Mouse (Mus musculus): Measurements from ENCODE around the gene Tmbim6. TPM values are rescaled to one million over a fixed set of nuclear protein-coding genes. Genes with fewer than 3 reads are reported as not detected.

Tmbim6 gene
- polyA plus RNA-seq, 1 experiment from 2014 or later: 225 TPM

GRCm38 (mm10) chr15:99397622-99398021 is 4.9 kb downstream of the Tmbim6 start:
- H3K9me3 ChIP-seq (replicated peaks; ENCODE audit: control insufficient read depth, low read length): no peaks in the 10 kb centered on the region
- no peak for DNase-seq (ENCODE audit: low spot score)
- ATAC-seq (replicated peaks; ENCODE audit: insufficient number of reproducible peaks, low FRiP score, low TSS enrichment, low read depth): no peak
- 93% methylated on average over 2 of the region's 2 CpGs for WGBS
- H3K27ac ChIP-seq (replicated peaks; ENCODE audit: low read depth, low read length): no peak overlapping the region
- no peaks in the 10 kb centered on the region for H3K4me1 ChIP-seq (ENCODE audit: control insufficient read depth, insufficient read depth, low read length)
- no peak overlapping the region for H3K9ac ChIP-seq (replicated peaks; ENCODE audit: low read length)
- H3K36me3 ChIP-seq (replicated peaks; ENCODE audit: control insufficient read depth, insufficient read depth, low read depth, low read length): no peaks in the 10 kb centered on the region
- H3K27me3 ChIP-seq (ENCODE audit: control insufficient read depth, insufficient read depth, low read length): no peaks in the 10 kb centered on the region
- H3K4me3 ChIP-seq (ENCODE audit: low read depth, low read length): no peak overlapping the region
- H3K4me2 ChIP-seq (ENCODE audit: low read depth, low read length): no peak overlapping the region

DNA sequence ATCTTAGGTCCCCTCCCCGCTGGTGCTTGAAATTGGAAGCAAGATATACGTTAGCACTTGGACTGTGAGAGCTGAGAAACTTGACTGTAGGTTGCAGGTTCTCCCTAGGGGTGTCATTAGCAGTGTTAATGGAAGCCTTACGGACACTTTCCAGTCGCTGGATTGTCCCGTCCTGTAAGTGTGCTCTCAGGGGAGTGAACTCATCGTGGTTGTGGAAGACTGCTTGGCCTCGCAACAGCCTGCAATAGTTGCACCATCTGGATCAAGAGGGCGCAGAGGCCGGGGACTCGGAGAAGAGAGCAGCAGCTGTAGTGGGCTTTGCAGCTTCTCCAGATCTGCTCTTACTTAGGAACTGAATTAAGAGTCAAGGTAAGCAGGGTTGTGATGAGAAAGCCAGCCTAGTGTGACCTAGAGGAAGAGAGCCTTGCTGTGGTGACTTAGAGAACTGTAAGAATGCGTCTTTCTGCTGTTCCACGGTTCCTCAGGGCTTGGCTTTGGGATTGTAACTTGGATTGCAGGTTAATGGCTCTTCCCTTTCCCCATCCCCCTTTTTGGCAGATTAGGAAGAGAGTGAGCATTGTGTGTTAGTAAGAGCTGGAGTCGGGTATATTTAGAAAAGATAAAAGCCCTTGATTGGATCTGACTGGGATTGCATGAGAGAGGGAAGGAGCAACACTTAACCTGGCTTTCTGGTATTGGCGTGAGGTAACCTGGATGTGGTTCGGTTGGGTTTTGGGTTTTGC is 7.0 kb downstream of the Tmbim6 start:
- Histone ChIP-seq H3K4me1 (ENCODE audit: control insufficient read depth, insufficient read depth, low read length) (no peaks in the 10 kb centered on the region), H3K9me3 (replicated peaks; ENCODE audit: control insufficient read depth, low read length) (no peaks in the 10 kb centered on the region), H3K9ac (replicated peaks; ENCODE audit: low read length) (no peak overlapping the region), H3K36me3 (replicated peaks; ENCODE audit: control insufficient read depth, insufficient read depth, low read depth, low read length) (0 out of 2 replicates have a peak, but pooled peaks cover 2% of the 10 kb centered on the region), H3K27me3 (ENCODE audit: control insufficient read depth, insufficient read depth, low read length) (no peaks in the 10 kb centered on the region), H3K4me2 (ENCODE audit: low read depth, low read length) (no peak overlapping the region), H3K4me3 (ENCODE audit: low read depth, low read length) (no peak overlapping the region), H3K27ac (replicated peaks; ENCODE audit: low read depth, low read length) (no peak overlapping the region)
- WGBS: 76% methylated on average over 15 of the region's 15 CpGs
- no peak for DNase-seq (ENCODE audit: low spot score)
- no peak for ATAC-seq (replicated peaks; ENCODE audit: insufficient number of reproducible peaks, low FRiP score, low TSS enrichment, low read depth)

DNA sequence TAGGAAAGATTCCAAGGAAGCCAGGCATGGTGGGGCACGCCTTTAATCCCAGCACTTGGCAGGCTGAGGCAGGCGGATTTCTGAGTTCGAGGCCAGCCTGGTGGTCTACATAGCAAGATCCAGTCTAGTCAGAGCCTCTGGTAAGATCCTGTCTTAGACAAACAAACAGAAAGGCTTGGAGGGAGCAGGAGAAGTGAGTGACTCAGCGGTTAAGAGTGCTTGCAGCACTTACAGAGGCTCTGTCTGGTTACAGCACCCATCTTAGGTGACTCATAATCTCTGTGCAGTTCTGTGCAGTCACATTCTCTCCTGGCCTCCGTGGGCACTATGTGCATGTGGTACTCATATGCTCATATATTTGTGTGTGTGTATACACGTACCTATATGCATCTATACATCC is 7.9 kb downstream of the Tmbim6 start:
- H3K36me3 ChIP-seq (replicated peaks; ENCODE audit: control insufficient read depth, insufficient read depth, low read depth, low read length): peaks cover 6% of the 10 kb centered on the region; the same call in 1 of the 2 replicates
- 89% methylated on average over 6 of the region's 6 CpGs for WGBS
- ATAC-seq (replicated peaks; ENCODE audit: insufficient number of reproducible peaks, low FRiP score, low TSS enrichment, low read depth): no peak

DNA sequence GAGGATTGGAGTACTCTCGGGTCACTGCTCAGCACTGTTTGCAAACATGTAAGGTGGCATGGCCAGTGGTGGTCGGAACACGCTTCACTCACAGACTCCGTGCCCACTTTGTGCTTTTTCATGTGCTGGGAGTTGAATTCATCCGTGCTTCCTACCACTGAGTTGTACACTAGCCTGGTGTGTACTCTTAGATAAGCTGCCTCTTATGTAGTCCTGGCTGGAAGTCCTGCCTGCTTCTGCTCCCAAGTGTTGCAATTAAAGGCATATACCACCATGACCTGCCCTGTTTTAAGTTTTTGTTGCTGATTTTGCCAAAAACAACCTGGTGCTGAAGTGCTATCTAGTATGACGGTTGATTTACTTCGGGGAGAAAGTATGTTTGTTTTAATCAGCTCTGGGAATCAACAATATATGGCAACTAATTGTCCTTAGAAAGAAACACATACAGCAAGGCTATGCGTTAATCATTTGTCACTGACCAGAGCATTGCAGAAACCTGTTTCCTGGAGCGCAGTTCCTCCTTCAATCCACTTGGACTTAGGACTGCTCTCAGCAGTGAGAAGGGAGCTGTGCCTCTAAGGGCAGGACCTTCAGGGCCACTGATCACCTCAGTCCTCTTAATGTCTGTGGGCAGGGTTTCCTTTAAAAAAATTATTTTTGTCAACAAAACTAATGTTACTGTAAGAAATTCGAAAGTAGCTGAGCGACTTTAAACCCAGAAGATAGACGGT is 10.6 kb downstream of the Tmbim6 start:
- no peak overlapping the region for H3K4me2 ChIP-seq (ENCODE audit: low read depth, low read length)
- no peak overlapping the region for H3K9ac ChIP-seq (replicated peaks; ENCODE audit: low read length)
- H3K27me3 ChIP-seq (ENCODE audit: control insufficient read depth, insufficient read depth, low read length): no peaks in the 10 kb centered on the region
- ATAC-seq (replicated peaks; ENCODE audit: insufficient number of reproducible peaks, low FRiP score, low TSS enrichment, low read depth) (no peak), DNase-seq (ENCODE audit: low spot score) (no peak)
- H3K27ac ChIP-seq (replicated peaks; ENCODE audit: low read depth, low read length): no peak overlapping the region
- 95% methylated on average over 12 of the region's 12 CpGs for whole genome bisulfite sequencing
- no peak overlapping the region for H3K4me3 ChIP-seq (ENCODE audit: low read depth, low read length)
- no peaks in the 10 kb centered on the region for H3K4me1 ChIP-seq (ENCODE audit: control insufficient read depth, insufficient read depth, low read length)
- peaks cover 12% of the 10 kb centered on the region for H3K36me3 ChIP-seq (replicated peaks; ENCODE audit: control insufficient read depth, insufficient read depth, low read depth, low read length)
- H3K9me3 ChIP-seq (replicated peaks; ENCODE audit: control insufficient read depth, low read length): no peaks in the 10 kb centered on the region

More for the DNA sequence above, 7.9 kb downstream of the Tmbim6 start:
- Histone ChIP-seq H3K4me3 (ENCODE audit: low read depth, low read length) (no peak overlapping the region), H3K9ac (replicated peaks; ENCODE audit: low read length) (no peak overlapping the region), H3K27ac (replicated peaks; ENCODE audit: low read depth, low read length) (no peak overlapping the region), H3K27me3 (ENCODE audit: control insufficient read depth, insufficient read depth, low read length) (no peaks in the 10 kb centered on the region), H3K4me2 (ENCODE audit: low read depth, low read length) (no peak overlapping the region), H3K4me1 (ENCODE audit: control insufficient read depth, insufficient read depth, low read length) (no peaks in the 10 kb centered on the region), H3K9me3 (replicated peaks; ENCODE audit: control insufficient read depth, low read length) (no peaks in the 10 kb centered on the region)
- no peak for DNase-seq (ENCODE audit: low spot score)

GRCm38 (mm10) chr15:99405150-99405549 is 12.5 kb downstream of the Tmbim6 start:
- Histone ChIP-seq H3K4me1 (ENCODE audit: control insufficient read depth, insufficient read depth, low read length) (no peaks in the 10 kb centered on the region), H3K9me3 (replicated peaks; ENCODE audit: control insufficient read depth, low read length) (no peaks in the 10 kb centered on the region), H3K4me3 (ENCODE audit: low read depth, low read length) (no peak overlapping the region), H3K4me2 (ENCODE audit: low read depth, low read length) (no peak overlapping the region), H3K9ac (replicated peaks; ENCODE audit: low read length) (no peak overlapping the region), H3K36me3 (replicated peaks; ENCODE audit: control insufficient read depth, insufficient read depth, low read depth, low read length) (peaks cover 12% of the 10 kb centered on the region), H3K27me3 (ENCODE audit: control insufficient read depth, insufficient read depth, low read length) (no peaks in the 10 kb centered on the region), H3K27ac (replicated peaks; ENCODE audit: low read depth, low read length) (no peak overlapping the region)
- ATAC-seq (replicated peaks; ENCODE audit: insufficient number of reproducible peaks, low FRiP score, low TSS enrichment, low read depth): no peak
- 92% methylated on average over 9 of the region's 9 CpGs for WGBS
- DNase-seq (ENCODE audit: low spot score): no peak

- ATAC-seq (replicated peaks; ENCODE audit: insufficient number of reproducible peaks, low FRiP score, low TSS enrichment, low read depth) (0 out of 2 replicates have a peak, but pooled peaks have one; percentile 15), DNase-seq (ENCODE audit: low spot score) (no peak)
- Histone ChIP-seq H3K4me1 (ENCODE audit: control insufficient read depth, insufficient read depth, low read length) (no peaks in the 10 kb centered on the region), H3K36me3 (replicated peaks; ENCODE audit: control insufficient read depth, insufficient read depth, low read depth, low read length) (peaks cover 12% of the 10 kb centered on the region), H3K4me2 (ENCODE audit: low read depth, low read length) (no peak overlapping the region), H3K27me3 (ENCODE audit: control insufficient read depth, insufficient read depth, low read length) (no peaks in the 10 kb centered on the region), H3K4me3 (ENCODE audit: low read depth, low read length) (no peak overlapping the region), H3K9ac (replicated peaks; ENCODE audit: low read length) (no peak overlapping the region), H3K9me3 (replicated peaks; ENCODE audit: control insufficient read depth, low read length) (no peaks in the 10 kb centered on the region), H3K27ac (replicated peaks; ENCODE audit: low read depth, low read length) (no peak overlapping the region)
- WGBS: 89% methylated on average over 15 of the region's 15 CpGs
Observed at GRCm38 (mm10) chr15:99406986-99407570, 14.4 kb downstream of the Tmbim6 start.

- Histone ChIP-seq H3K27me3 (ENCODE audit: control insufficient read depth, insufficient read depth, low read length) (no peaks in the 10 kb centered on the region), H3K27ac (replicated peaks; ENCODE audit: low read depth, low read length) (no peak overlapping the region), H3K4me1 (ENCODE audit: control insufficient read depth, insufficient read depth, low read length) (no peaks in the 10 kb centered on the region), H3K36me3 (replicated peaks; ENCODE audit: control insufficient read depth, insufficient read depth, low read depth, low read length) (peaks cover 12% of the 10 kb centered on the region), H3K9me3 (replicated peaks; ENCODE audit: control insufficient read depth, low read length) (no peaks in the 10 kb centered on the region), H3K4me3 (ENCODE audit: low read depth, low read length) (no peak overlapping the region), H3K4me2 (ENCODE audit: low read depth, low read length) (no peak overlapping the region), H3K9ac (replicated peaks; ENCODE audit: low read length) (no peak overlapping the region)
- WGBS: 89% methylated on average over 9 of the region's 9 CpGs
- DNase-seq (ENCODE audit: low spot score) (no peak), ATAC-seq (replicated peaks; ENCODE audit: insufficient number of reproducible peaks, low FRiP score, low TSS enrichment, low read depth) (no peak)
Observed at GRCm38 (mm10) chr15:99408845-99409244, 16.2 kb downstream of the Tmbim6 start.

DNA sequence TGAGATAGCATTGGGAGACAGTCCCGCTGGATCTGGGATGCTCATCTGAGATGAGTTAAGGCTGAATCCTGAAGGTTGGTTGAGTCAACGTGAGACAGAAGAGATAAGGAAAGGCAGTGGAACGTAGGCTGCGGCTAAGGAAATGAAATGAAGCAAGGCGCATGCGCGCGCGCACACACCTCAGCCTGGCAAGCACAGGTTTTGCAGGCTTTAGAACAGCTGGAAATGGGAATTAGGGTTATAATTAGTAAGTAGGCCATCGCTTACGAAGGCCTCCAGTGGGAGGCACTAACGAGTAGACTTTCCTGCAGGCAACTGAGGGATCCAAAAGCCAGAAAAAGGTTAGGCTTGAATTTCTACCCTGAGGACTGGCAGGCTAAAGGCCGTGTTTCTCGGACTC is 19.1 kb downstream of the Tmbim6 start:
- Histone ChIP-seq H3K4me1 (ENCODE audit: control insufficient read depth, insufficient read depth, low read length) (no peaks in the 10 kb centered on the region), H3K36me3 (replicated peaks; ENCODE audit: control insufficient read depth, insufficient read depth, low read depth, low read length) (peaks cover 7% of the 10 kb centered on the region; the same call in 1 of the 2 replicates), H3K27me3 (ENCODE audit: control insufficient read depth, insufficient read depth, low read length) (no peaks in the 10 kb centered on the region), H3K27ac (replicated peaks; ENCODE audit: low read depth, low read length) (no peak overlapping the region), H3K9ac (replicated peaks; ENCODE audit: low read length) (no peak overlapping the region), H3K4me3 (ENCODE audit: low read depth, low read length) (no peak overlapping the region), H3K4me2 (ENCODE audit: low read depth, low read length) (no peak overlapping the region), H3K9me3 (replicated peaks; ENCODE audit: control insufficient read depth, low read length) (no peaks in the 10 kb centered on the region)
- DNase-seq (ENCODE audit: low spot score): peak; percentile 22
- 54% methylated on average over 14 of the region's 14 CpGs for WGBS
- no peak for ATAC-seq (replicated peaks; ENCODE audit: insufficient number of reproducible peaks, low FRiP score, low TSS enrichment, low read depth)

All from embryonic facial prominence, embryonic 11.5 days (tissue).